Mouse (Mus musculus) embryonic fibroblast, embryonic 13.5 days (primary cell): ENCODE measurements at regions not wholly inside any gene's neighbourhood (a gene's known extent, or its start where the extent isn't known, plus 50 kb on each side); places are given as distances from the start of the nearest gene placed in this dataset.

ENCODE experiments used
- CTCF ChIP-seq: IDR thresholded peaks from 2 replicates; pipeline ENCODE4 v1.5.1; 2011; ENCODE audit warnings: mild to moderate bottlenecking, control low read depth, low read length, moderate library complexity, borderline replicate concordance; ENCODE audit not compliant: insufficient read depth
- POLR2A ChIP-seq: IDR thresholded peaks from 2 replicates; pipeline ENCODE4 v1.6.1; 2011; ENCODE audit warnings: low read depth, mild to moderate bottlenecking, control low read depth, low read length, moderate library complexity

DNA sequence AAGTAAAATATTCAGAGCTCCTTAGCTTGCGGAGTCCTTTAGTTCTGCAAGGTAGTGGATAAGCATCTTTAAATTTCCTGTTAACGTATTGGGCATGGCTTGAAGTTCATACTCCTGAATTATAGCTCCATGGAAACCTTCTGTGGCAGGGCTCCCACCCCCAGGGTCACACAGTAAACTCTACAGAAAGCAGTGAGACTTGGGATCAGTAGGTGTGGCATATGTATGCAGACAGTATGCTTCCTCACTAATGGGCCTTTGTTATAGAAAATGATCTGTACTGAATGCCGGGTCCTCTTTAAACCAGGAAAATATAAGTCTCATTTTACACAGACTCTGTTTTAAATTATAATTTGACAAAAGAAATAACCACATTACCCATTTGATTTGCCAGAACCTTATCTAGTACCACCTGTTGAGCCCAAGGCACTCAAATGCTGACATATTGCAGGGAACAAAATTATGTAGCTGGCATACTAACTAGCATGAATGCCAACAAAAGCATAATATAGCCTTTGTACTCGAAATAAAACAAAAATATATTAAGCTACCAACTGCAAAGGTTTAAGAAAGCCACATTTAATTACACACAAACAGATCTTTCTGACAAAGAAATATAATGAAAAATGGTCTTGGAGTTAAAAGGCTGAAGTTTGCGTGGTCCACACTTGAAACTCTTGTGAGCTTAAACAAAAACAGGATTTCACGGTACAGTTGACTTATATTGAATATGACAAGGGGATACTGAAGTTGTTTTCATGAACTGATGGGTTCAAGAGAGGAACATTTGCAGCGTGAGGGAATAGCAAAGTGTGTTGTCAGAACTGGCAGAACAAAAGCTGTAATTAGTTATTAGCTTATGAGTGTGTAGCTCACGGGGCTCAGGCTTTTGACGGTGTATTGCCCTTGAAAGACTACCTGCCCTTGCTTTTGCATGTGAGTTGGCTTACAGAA, 310.7 kb upstream of the Nr5a2 start:
- TF ChIP-seq CTCF (no peak), POLR2A (no peak)
